Mouse (Mus musculus) embryonic fibroblast, embryonic 13.5 days (primary cell): ENCODE measurements around the gene Med9. TPM values are rescaled to one million over a fixed set of nuclear protein-coding genes. Genes with fewer than 3 reads are reported as not detected.

Experiments used
- H3K27ac ChIP-seq: 2 replicates; pipeline ENCODE4 v1.5.1; 2012; ENCODE audit warnings: low read length, control low read depth, inconsistent platforms; ENCODE audit not compliant: insufficient read depth
- H3K4me1 ChIP-seq: 2 replicates; pipeline ENCODE4 v1.6.1; 2011; ENCODE audit warnings: low read length; ENCODE audit not compliant: control insufficient read depth, insufficient read depth
- H3K4me3 ChIP-seq: 2 replicates; pipeline ENCODE4 v1.5.1; 2011; ENCODE audit warnings: mild to moderate bottlenecking, control low read depth, low read length; ENCODE audit not compliant: insufficient read depth
- CTCF ChIP-seq: IDR thresholded peaks from 2 replicates; pipeline ENCODE4 v1.5.1; 2011; ENCODE audit warnings: mild to moderate bottlenecking, control low read depth, low read length, moderate library complexity, borderline replicate concordance; ENCODE audit not compliant: insufficient read depth
- POLR2A ChIP-seq: IDR thresholded peaks from 2 replicates; pipeline ENCODE4 v1.6.1; 2011; ENCODE audit warnings: low read depth, mild to moderate bottlenecking, control low read depth, low read length, moderate library complexity
- polyA plus RNA-seq: library from polyadenylated mRNA; stranded (reverse); fragments of >200 nt; gene quantifications from 2 replicates; pipeline ENCODE4 v1.2.4, GENCODE M21; 2011; ENCODE audit warnings: low read depth; ENCODE audit not compliant: missing spikeins, insufficient read length

Med9 gene
- 15.0 and 18.1 TPM in 2 replicates for polyA plus RNA-seq

DNA sequence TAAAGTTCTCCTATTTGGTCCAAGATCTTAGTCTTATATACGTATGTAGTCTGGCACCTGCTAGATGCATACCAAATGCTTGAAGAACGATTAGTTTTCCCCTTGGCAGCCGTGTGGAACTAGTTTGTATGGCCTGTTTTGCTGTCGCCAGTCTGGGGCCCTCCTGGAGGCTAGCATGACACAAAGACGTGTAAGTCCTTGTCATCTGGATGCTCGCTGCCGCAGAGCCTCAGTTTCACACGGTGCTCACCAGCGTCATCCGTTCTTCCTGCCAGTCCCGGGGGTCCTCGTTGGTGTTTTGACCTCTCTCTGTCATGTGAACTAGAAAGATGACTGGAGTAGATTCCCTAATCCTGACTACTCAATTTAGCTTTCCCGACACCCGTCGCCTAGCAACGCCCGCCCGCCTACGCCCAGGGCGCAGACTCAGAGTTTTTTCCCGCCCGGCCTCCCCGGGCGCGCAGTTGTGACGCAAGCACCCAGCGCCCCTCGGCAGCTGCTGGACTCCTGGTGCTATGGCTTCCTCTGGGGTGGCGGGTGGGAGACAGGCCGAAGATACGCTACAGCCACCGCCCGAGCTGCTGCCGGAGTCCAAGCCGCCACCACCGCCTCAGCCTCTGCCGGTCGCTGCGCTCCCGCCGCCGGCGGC is at the start of gene Med9:
TSS of gene Med9 (plus strand) at position 455 of the 649 bp plus-strand sequence.
- Histone ChIP-seq H3K4me3 (peak within 1 kb of the TSS; percentile 99), H3K27ac (no peak within 1 kb of the TSS), H3K4me1 (peaks cover 6% of the 10 kb centered on the region; the same call in 1 of the 2 replicates)
- TF ChIP-seq CTCF (no peak), POLR2A (peak; percentile 74)

DNA sequence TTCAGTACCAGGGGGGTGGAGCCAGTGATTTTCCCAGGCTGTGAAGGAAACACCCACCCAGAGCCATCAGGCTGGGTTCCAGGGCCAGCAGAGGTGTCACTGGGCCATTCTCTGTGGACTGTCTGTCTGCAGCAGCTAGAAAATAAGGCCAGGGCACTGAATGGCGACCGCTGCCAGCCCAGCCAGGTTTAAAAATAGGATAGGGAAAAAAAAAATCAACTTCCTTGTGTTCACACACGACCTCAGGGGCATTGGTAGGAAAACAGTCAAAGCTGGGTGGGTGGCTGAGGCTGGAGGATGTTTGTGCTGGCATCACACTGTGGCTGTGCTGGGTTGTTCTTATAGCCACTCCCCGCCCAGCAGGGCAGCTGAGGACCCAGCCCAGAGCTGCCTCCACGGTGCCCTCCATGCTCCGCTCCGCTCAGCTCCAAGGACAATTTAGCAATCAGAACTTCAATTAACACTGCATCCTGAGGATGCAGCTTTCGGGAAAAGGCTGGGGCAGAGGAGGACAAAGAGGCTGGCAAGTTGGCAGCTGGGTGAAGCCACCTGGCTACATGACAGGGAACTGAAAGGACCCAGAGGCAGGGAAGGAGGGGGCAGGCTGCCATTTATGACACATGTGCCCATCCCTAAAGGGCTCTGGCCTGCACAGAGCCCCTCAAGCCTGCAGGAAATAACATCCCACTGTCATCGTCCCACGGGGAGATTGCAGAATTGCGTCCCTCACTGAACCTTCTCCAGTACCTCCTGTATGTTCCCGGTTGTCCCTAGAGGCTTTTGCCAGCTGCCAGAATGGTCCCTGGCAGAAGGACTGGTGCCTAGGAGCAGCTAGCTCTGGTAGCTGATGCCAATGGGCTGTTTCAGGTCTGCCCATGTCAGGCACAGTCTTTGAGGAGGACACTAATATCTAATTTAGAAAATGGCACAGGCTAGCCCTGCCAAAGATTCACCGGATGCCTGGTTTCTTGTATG is 48.0 kb upstream of the Med9 start:
- H3K27ac ChIP-seq: no peak overlapping the region
- no peak overlapping the region for H3K4me3 ChIP-seq
- no peaks in the 10 kb centered on the region for H3K4me1 ChIP-seq
- TF ChIP-seq CTCF (no peak), POLR2A (no peak)

GRCm38 (mm10) chr11:59900995-59901394 is 47.0 kb upstream of the Med9 start:
- Histone ChIP-seq H3K4me3 (no peak overlapping the region), H3K4me1 (no peaks in the 10 kb centered on the region), H3K27ac (no peak overlapping the region)
- TF ChIP-seq POLR2A (no peak), CTCF (no peak)

- Histone ChIP-seq H3K4me3 (no peak overlapping the region), H3K4me1 (no peaks in the 10 kb centered on the region), H3K27ac (no peak overlapping the region)
- TF ChIP-seq POLR2A (no peak), CTCF (no peak)
These were observed 45.8 kb upstream of the Med9 start for GRCm38 (mm10) chr11:59902045-59902726.

DNA sequence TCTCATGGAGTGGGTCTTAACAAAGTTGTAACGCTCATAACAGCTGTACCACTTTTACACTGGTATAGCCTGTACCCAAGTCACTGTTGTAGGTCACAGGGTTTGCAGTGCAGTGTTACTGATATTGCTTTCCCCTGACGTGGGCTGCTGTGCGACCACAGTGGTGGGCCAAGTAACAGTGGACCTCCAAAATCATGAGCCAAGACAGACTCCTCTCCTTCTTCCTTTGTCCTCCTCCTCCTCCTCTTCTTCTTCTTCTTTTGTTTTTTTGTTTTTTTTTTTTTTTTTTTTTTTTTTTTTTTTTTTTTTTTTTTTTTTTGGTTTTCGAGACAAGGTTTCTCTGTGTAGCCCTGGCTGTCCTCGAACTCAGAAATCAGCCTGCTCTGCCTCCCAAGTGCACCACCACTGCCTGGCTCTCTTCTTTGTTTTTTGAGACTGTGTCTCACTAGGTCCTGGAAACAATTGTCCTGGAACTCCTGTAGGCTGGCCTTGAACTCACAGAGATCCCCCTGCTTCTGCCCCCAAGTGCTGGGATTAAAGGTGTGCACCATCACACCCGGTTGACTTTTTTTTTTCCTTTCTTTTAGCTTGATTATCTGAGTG is 41.4 kb upstream of the Med9 start:
- Histone ChIP-seq H3K4me1 (no peaks in the 10 kb centered on the region), H3K4me3 (no peak overlapping the region), H3K27ac (no peak overlapping the region)
- TF ChIP-seq CTCF (no peak), POLR2A (no peak)

GRCm38 (mm10) chr11:59908446-59908845 is 39.6 kb upstream of the Med9 start:
- no peak overlapping the region for H3K4me3 ChIP-seq
- H3K27ac ChIP-seq: no peak overlapping the region
- no peaks in the 10 kb centered on the region for H3K4me1 ChIP-seq
- TF ChIP-seq POLR2A (no peak), CTCF (no peak)

GRCm38 (mm10) chr11:59910586-59910985 is 37.4 kb upstream of the Med9 start:
- TF ChIP-seq POLR2A (no peak), CTCF (no peak)
- no peaks in the 10 kb centered on the region for H3K4me1 ChIP-seq
- no peak overlapping the region for H3K27ac ChIP-seq
- H3K4me3 ChIP-seq: no peak overlapping the region

DNA sequence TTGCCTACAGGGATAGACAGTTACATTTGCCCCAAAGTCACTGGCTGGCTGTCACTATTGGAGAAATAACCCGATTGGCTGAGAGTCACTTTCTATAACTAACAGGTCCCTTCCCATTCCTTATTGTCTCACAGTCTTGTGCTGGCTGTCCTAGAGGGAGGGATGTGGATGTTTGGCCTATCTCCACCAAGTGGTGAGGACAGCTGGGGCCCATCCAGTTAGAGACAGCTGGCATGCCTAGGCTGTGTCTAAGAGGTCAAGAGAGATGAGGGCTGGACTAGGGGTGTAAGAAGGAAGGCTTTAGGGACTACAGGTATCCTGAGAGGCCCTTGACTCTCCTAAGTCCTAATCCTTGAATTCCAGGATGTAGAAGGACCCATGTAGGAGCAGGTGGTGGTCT is 36.5 kb upstream of the Med9 start:
- Histone ChIP-seq H3K27ac (no peak overlapping the region), H3K4me1 (no peaks in the 10 kb centered on the region), H3K4me3 (no peak overlapping the region)
- no peak for TF ChIP-seq POLR2A
- TF ChIP-seq CTCF: no peak

GRCm38 (mm10) chr11:59913702-59914101 is 34.3 kb upstream of the Med9 start:
- no peak overlapping the region for H3K4me3 ChIP-seq
- H3K27ac ChIP-seq: peak overlapping the region; percentile 55; the same call in 1 of the 2 replicates
- TF ChIP-seq POLR2A: no peak
- TF ChIP-seq CTCF: no peak
- no peaks in the 10 kb centered on the region for H3K4me1 ChIP-seq
